Mouse (Mus musculus) CH12.LX (cell line): Measurements from ENCODE around the gene Olfr282. TPM values are rescaled to one million over a fixed set of nuclear protein-coding genes. Genes with fewer than 3 reads are reported as not detected.

Experiments
- DNase-seq: peaks from one replicate; pipeline ENCODE4 v3.0.0-alpha.2; 2013; ENCODE audit errors: extremely low read depth
- H3K27ac ChIP-seq: 2 replicates; pipeline ENCODE4 v1.5.1; 2012; ENCODE audit warnings: low read depth, mild to moderate bottlenecking, control low read depth, moderate library complexity; ENCODE audit not compliant: insufficient read depth
- H3K27me3 ChIP-seq: replicated peaks from 2 replicates; pipeline ENCODE3; 2012; ENCODE audit warnings: inconsistent platforms
- H3K36me3 ChIP-seq, 2 experiments: replicated peaks in 1 of 2; 2 replicates each; pipeline versions ENCODE3 to v1.6.1; 2012; ENCODE audit warnings: inconsistent platforms in 1 of 2, low read length in 1 of 2, mild to moderate bottlenecking in 1 of 2, mixed read lengths in 1 of 2, moderate library complexity in 1 of 2; ENCODE audit not compliant: control insufficient read depth in 1 of 2, insufficient read depth in 1 of 2
- H3K4me1 ChIP-seq, 2 experiments: 2 replicates each; pipeline ENCODE4 v1.6.1; 2012; ENCODE audit warnings: inconsistent platforms in 1 of 2, moderate library complexity in 1 of 2; ENCODE audit not compliant: insufficient read depth in 2 of 2, control insufficient read depth in 1 of 2
- H3K4me2 ChIP-seq: 2 replicates; pipeline ENCODE4 v1.6.1; 2012; ENCODE audit warnings: low read depth, mild to moderate bottlenecking, control low read depth; ENCODE audit not compliant: poor library complexity, insufficient read depth, severe bottlenecking
- H3K4me3 ChIP-seq, 3 experiments: fragments of 150-350 bp in 1 of 3; sonication (generic) in 1 of 3; replicated peaks in 1 of 3; 2 replicates each; pipeline versions ENCODE3 to v1.5.1; 2011 to 2012; ENCODE audit warnings: low read depth in 2 of 3, low read length in 2 of 3, mild to moderate bottlenecking in 2 of 3, moderate library complexity in 2 of 3, control low read depth in 1 of 3, improper control_type of control experiment in 1 of 3, inconsistent platforms in 1 of 3, mixed read lengths in 1 of 3; ENCODE audit not compliant: poor library complexity in 1 of 3
- H3K79me2 ChIP-seq: replicated peaks from 2 replicates; pipeline ENCODE4 v1.6.1; 2012; ENCODE audit warnings: mild to moderate bottlenecking, moderate library complexity; ENCODE audit not compliant: control insufficient read depth, poor library complexity, insufficient read depth, severe bottlenecking; ENCODE audit errors: extremely low read depth
- H3K9ac ChIP-seq: 2 replicates; pipeline ENCODE4 v1.6.1; 2012; ENCODE audit warnings: low read depth, mild to moderate bottlenecking, control low read depth, moderate library complexity; ENCODE audit not compliant: insufficient read depth
- H3K9me3 ChIP-seq: replicated peaks from 2 replicates; pipeline ENCODE3; 2012; ENCODE audit warnings: low read length, inconsistent platforms, mixed read lengths
- BHLHE40 ChIP-seq: IDR thresholded peaks from 2 replicates; pipeline ENCODE4 v1.6.1; 2011; ENCODE audit warnings: mild to moderate bottlenecking, low read depth, low read length, improper control_type of control experiment
- CHD2 ChIP-seq: IDR thresholded peaks from 2 replicates; pipeline ENCODE4 v1.6.1; 2011; ENCODE audit warnings: low read length, improper control_type of control experiment
- CTCF ChIP-seq, 2 experiments: IDR thresholded peaks in 1 of 2; conservative IDR thresholded peaks in 1 of 2; 2 replicates each; pipeline ENCODE4 v1.5.1; 2011 to 2012; ENCODE audit warnings: low read depth in 2 of 2, low read length in 2 of 2, improper control_type of control experiment in 1 of 2, inconsistent platforms in 1 of 2, mild to moderate bottlenecking in 1 of 2, moderate library complexity in 1 of 2
- E2F4 ChIP-seq: IDR thresholded peaks from 2 replicates; pipeline ENCODE4 v1.6.1; 2011; ENCODE audit warnings: low read depth, low read length, improper control_type of control experiment; ENCODE audit not compliant: insufficient replicate concordance
- EP300 ChIP-seq: IDR thresholded peaks from 2 replicates; pipeline ENCODE4 v1.6.1; 2011; ENCODE audit warnings: low read length, improper control_type of control experiment
- ETS1 ChIP-seq: conservative IDR thresholded peaks from 2 replicates; pipeline ENCODE4 v1.6.1; 2012; ENCODE audit warnings: low read depth, mild to moderate bottlenecking, inconsistent platforms, low read length, improper control_type of control experiment, moderate library complexity
- HCFC1 ChIP-seq: IDR thresholded peaks from 2 replicates; pipeline ENCODE4 v1.6.1; 2012; ENCODE audit warnings: low read depth, mild to moderate bottlenecking, inconsistent platforms, low read length, improper control_type of control experiment
- JUN ChIP-seq: IDR thresholded peaks from 2 replicates; pipeline ENCODE4 v1.6.1; 2011; ENCODE audit warnings: low read depth, mild to moderate bottlenecking, low read length, improper control_type of control experiment, moderate library complexity; ENCODE audit not compliant: insufficient read depth
- KAT2A ChIP-seq: IDR thresholded peaks from 2 replicates; pipeline ENCODE4 v1.6.1; 2012; ENCODE audit warnings: low read length, improper control_type of control experiment, inconsistent platforms; ENCODE audit not compliant: insufficient replicate concordance
- MAX ChIP-seq: IDR thresholded peaks from 2 replicates; pipeline ENCODE4 v1.6.1; 2011; ENCODE audit warnings: low read length, improper control_type of control experiment
- MAZ ChIP-seq: IDR thresholded peaks from 2 replicates; pipeline ENCODE4 v1.6.1; 2012; ENCODE audit warnings: low read depth, mild to moderate bottlenecking, inconsistent platforms, low read length, improper control_type of control experiment, moderate library complexity
- MEF2A ChIP-seq: IDR thresholded peaks from 2 replicates; pipeline ENCODE4 v1.6.1; 2014; ENCODE audit warnings: low read depth, mild to moderate bottlenecking, inconsistent platforms, low read length, improper control_type of control experiment, borderline replicate concordance
- MYC ChIP-seq: IDR thresholded peaks from 2 replicates; pipeline ENCODE4 v1.6.1; 2011; ENCODE audit warnings: low read depth, mild to moderate bottlenecking, improper control_type of control experiment, low read length
- NELFE ChIP-seq: IDR thresholded peaks from 2 replicates; pipeline ENCODE4 v1.6.1; 2011; ENCODE audit warnings: low read depth, low read length, improper control_type of control experiment
- POLR2A ChIP-seq: IDR thresholded peaks from 2 replicates; pipeline ENCODE4 v1.6.1; 2011; ENCODE audit warnings: low read depth, mild to moderate bottlenecking, improper control_type of control experiment, low read length
- RCOR1 ChIP-seq: conservative IDR thresholded peaks from 2 replicates; pipeline ENCODE4 v1.6.1; 2012; ENCODE audit warnings: low read depth, mild to moderate bottlenecking, inconsistent platforms, low read length, improper control_type of control experiment
- SMC3 ChIP-seq: IDR thresholded peaks from 2 replicates; pipeline ENCODE4 v1.6.1; 2011; ENCODE audit warnings: low read depth, low read length, improper control_type of control experiment
- TBP ChIP-seq: conservative IDR thresholded peaks from 2 replicates; pipeline ENCODE4 v1.6.1; 2011; ENCODE audit warnings: low read depth, low read length, improper control_type of control experiment
- TCF12 ChIP-seq: IDR thresholded peaks from 2 replicates; pipeline ENCODE4 v1.6.1; 2014; ENCODE audit warnings: low read depth, mild to moderate bottlenecking, inconsistent platforms, low read length, improper control_type of control experiment
- USF1 ChIP-seq: IDR thresholded peaks from 2 replicates; pipeline ENCODE4 v1.6.1; 2014; ENCODE audit warnings: low read depth, mild to moderate bottlenecking, inconsistent platforms, low read length, improper control_type of control experiment
- USF2 ChIP-seq: conservative IDR thresholded peaks from 2 replicates; pipeline ENCODE4 v1.6.1; 2011; ENCODE audit warnings: low read depth, low read length, improper control_type of control experiment
- ZKSCAN1 ChIP-seq: IDR thresholded peaks from 2 replicates; pipeline ENCODE4 v1.6.1; 2012; ENCODE audit warnings: low read depth, inconsistent platforms, low read length, improper control_type of control experiment, borderline replicate concordance
- ZNF384 ChIP-seq: IDR thresholded peaks from 2 replicates; pipeline ENCODE4 v1.6.1; 2012; ENCODE audit warnings: low read depth, low read length, improper control_type of control experiment, inconsistent platforms
- dilution Hi-C: fragments of 300-500 bp; cut with MboI; formaldehyde crosslinking; loops from 2 replicates; pipeline ENCODE4 v1.14.3; 2020; ENCODE audit warnings: low sequenced_read_pairs; ENCODE audit not compliant: extremely low pct_unique_long_range_greater_than_20kb, extremely low pct_ligation_motif_present
- in situ Hi-C: fragments of 300-500 bp; cut with MboI; formaldehyde crosslinking; loops from 3 replicates; pipeline ENCODE4 v1.14.3; 2019; ENCODE audit warnings: low sequenced_read_pairs, low pct_ligation_motif_present, low pct_unique_long_range_greater_than_20kb, mixed read lengths
- polyA plus RNA-seq: library from polyadenylated mRNA; unstranded; fragments of >175 nt; gene quantifications from 2 replicates; pipeline ENCODE4 v1.2.1, GENCODE M21; 2012; ENCODE audit warnings: low read depth; ENCODE audit not compliant: insufficient read length
- total RNA-seq, 2 experiments: library from RNA; depleted of rRNA; stranded (reverse); fragments of 300-350 nt in 1 of 2; fragments of >200 nt in 1 of 2; gene quantifications; 2 replicates each; pipeline ENCODE4 v1.2.3; 2012 to 2014

The Olfr282 gene
- total and polyA plus RNA-seq, 3 experiments, result not detected

GRCm38 (mm10) chr15:98409635-98410034 is 21.4 kb upstream of the Olfr282 start:
- dilution Hi-C loops, result no loop called here
- no peak overlapping the region for H3K27ac ChIP-seq
- in situ Hi-C loops, result loop anchor here (5.0 kb wide), 1 partner anchor 88 kb away; no protein-coding TSS in a partner anchor
- peaks cover 19% of the 10 kb centered on the region for H3K27me3 ChIP-seq
- DNase-seq, result no peak
- no peak overlapping the region for H3K4me2 ChIP-seq
- H3K79me2 ChIP-seq, result no peaks in the 10 kb centered on the region
- H3K9me3 ChIP-seq, result peaks cover 10% of the 10 kb centered on the region
- peaks cover 0 to 8% of the 10 kb centered on the region in 2 experiments; a peak in 2 of 4 replicates for H3K4me1 ChIP-seq
- no peak overlapping the region for H3K9ac ChIP-seq
- no peak overlapping the region for H3K4me3 ChIP-seq
- TF ChIP-seq USF2, result no peak
- no peak for TF ChIP-seq EP300
- TF ChIP-seq ZNF384, result no peak
- no peak for TF ChIP-seq KAT2A
- TF ChIP-seq E2F4, result no peak
- TF ChIP-seq RCOR1, result no peak
- no peaks in the 10 kb centered on the region for H3K36me3 ChIP-seq

GRCm38 (mm10) chr15:98410249-98410648 is 20.8 kb upstream of the Olfr282 start:
- Histone ChIP-seq H3K27me3 (peaks cover 19% of the 10 kb centered on the region), H3K4me1 (peaks cover 0 to 12% of the 10 kb centered on the region in 2 experiments; a peak in 2 of 4 replicates), H3K27ac (no peak overlapping the region), H3K4me2 (no peak overlapping the region), H3K36me3 (no peaks in the 10 kb centered on the region), H3K9me3 (peaks cover 10% of the 10 kb centered on the region), H3K4me3 (no peak overlapping the region), H3K79me2 (no peaks in the 10 kb centered on the region), H3K9ac (no peak overlapping the region)
- TF ChIP-seq MAZ, result no peak
- no peak for TF ChIP-seq BHLHE40
- no peak for TF ChIP-seq SMC3
- TF ChIP-seq JUN, result no peak
- no peak for TF ChIP-seq MAX
- no peak for TF ChIP-seq CHD2
- TF ChIP-seq HCFC1, result no peak
- no peak for TF ChIP-seq KAT2A
- TF ChIP-seq CTCF (conservative IDR thresholded peaks at IDR 0.05 in 1 of 2, IDR thresholded peaks at IDR 0.05 in 1 of 2; ENCODE audit: low read depth in 2 of 2, low read length in 2 of 2), result no peak
- no peak for TF ChIP-seq NELFE
- TF ChIP-seq TBP, result no peak
- TF ChIP-seq TCF12, result no peak
- TF ChIP-seq E2F4, result no peak
- no peak for TF ChIP-seq ETS1
- TF ChIP-seq POLR2A, result no peak
- TF ChIP-seq USF1, result no peak
- TF ChIP-seq ZKSCAN1, result no peak
- no peak for TF ChIP-seq MYC
- TF ChIP-seq RCOR1, result no peak
- no peak for TF ChIP-seq MEF2A
- DNase-seq, result no peak
- in situ Hi-C loops, result loop anchor here (5.0 kb wide), 1 partner anchor 87 kb away; no protein-coding TSS in a partner anchor
- dilution Hi-C loops, result no loop called here
